Mouse (Mus musculus) G1E-ER4 (cell line): ENCODE results near the gene Atcay. TPM values are rescaled to one million over a fixed set of nuclear protein-coding genes. Genes with fewer than 3 reads are reported as not detected.

ENCODE experiments used
- GATA1 ChIP-seq: IDR thresholded peaks from one replicate; pipeline ENCODE4 v1.8.0; 2012; ENCODE audit warnings: low read length, inconsistent platforms
- polyA plus RNA-seq: library from polyadenylated mRNA; stranded (reverse); fragments of >175 nt; gene quantifications from 2 replicates; pipeline ENCODE4 v1.2.3, GENCODE M21; 2012

The Atcay gene
- polyA plus RNA-seq, 1 experiment: not detected

DNA sequence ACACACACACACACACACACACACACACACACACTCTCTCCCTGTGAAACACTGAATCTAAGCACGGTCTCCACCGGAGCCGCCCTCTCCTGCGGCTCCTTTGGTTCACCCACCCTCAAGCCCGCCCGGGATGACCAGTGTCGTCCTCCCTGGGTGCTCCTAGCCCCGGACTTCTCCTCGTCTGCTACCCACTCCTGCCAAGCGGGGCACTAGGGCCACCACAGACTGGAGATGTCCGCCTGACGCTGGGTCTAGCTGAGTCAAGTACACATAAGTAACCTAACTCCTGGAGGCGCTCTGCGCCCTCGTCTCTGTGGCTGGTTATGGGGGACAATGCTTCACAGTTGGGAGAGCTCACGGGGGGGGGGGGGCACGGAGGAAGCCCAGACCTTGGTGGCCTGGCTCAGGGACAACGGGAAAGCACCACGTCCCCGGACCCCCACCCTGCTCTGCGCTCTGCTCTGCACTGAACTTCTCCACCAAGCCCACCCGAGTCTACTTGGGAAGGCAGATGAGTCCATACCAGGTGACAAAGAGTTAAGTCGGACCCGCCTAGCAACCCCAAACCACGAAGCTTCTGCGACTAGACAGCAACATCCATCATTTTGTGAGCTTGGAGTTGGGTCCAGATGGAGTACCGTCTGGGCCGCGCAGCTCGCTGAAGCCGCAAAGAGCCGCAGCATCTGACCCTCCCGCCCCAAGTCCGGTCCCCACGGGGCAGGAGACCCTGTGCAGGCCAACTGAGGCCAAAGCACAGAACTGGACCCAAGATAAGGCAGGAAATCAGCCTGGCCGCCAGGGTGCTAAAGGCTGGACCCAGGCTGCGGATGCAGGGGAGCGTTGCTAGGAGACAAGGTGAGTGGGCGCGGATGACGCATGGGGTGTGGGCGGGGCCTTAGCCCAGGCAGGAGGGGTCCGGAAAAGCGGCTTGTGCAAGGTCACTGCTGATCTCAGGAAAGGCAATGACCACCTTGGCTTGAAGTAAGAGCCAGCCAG is 22.1 kb upstream of the Atcay start, which contains the start of gene Matk:
Gene Matk, plus strand, starts transcription at position 512 of the 996 bp plus-strand sequence.
- no peak for TF ChIP-seq GATA1

DNA sequence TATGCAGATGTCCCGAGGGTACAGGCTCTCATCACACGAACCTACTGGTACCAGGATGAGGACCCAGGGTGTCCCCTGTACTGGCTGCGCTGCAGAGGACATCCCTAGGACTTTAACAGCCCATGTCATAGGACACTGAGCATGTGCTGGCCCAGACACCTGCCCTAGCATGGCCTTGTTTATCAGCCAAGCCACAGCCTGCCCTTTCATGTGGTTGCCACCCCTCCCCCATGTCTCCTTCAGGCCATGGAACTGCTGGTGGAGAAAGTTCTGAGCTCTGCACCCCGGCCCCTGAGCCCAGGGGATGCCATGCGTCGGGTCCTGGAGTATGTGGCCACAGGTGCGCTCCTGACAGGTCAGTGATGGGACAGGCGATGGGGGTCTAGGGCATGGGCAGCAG is 18.8 kb upstream of the Atcay start:
- TF ChIP-seq GATA1: no peak

DNA sequence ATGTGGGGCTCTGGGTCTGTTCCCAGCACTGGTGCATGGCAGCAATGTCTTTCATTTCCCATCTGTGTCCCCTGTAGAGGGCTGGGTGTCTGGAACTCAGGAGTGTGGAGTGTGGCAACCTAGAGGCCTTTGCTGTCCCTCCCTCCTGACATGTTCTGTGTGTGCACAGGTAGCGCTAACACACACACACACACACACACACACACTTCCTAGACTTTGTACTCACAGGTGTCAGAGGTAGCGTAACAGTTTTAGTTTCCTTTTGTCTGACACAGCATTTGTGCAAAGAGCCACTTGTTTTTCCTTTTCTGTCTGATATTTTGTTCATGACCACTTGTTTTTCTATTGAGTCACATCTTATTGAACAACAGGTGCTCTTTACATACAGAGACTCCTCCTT is 17.2 kb upstream of the Atcay start:
- TF ChIP-seq GATA1: no peak

DNA sequence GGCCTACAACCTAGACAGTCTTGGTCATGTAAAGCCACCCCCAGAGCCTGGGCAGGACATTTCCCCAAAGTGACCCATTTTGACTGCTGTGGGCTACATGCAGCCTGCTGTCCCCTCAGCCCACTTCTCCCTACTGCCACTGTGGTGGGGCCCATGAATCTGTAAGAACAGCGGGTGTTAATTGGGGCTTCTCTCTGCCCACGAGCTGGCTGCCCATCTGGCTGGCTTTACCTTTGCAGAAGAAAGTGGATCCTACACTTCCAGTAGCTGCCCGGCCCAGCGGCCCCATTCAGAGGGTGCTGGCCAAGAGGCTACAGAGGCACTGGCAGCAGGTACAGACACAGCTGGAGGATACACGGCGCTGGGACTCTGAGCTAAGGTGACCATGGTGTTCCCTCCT is 14.5 kb upstream of the Atcay start:
- no peak for TF ChIP-seq GATA1

DNA sequence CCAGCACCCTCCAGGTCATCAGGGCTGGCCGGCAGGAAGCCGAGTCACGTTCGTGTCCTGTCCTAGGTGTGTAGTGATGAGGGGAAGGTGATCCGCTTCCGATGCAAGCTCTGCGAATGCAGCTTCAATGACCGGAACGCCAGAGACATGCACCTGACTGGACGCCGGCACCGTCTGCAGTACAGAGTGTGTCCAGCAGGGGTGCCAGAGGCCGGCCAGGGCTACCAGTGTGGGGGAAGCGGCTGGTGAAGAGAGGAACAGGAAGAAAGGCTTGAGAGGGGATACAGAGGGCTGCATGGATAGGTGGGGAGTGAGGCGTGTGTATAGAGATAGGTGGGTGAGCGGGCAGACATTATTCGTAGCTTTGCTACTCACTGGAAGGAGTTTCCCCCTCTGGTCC is 14.0 kb upstream of the Atcay start:
- TF ChIP-seq GATA1: no peak

DNA sequence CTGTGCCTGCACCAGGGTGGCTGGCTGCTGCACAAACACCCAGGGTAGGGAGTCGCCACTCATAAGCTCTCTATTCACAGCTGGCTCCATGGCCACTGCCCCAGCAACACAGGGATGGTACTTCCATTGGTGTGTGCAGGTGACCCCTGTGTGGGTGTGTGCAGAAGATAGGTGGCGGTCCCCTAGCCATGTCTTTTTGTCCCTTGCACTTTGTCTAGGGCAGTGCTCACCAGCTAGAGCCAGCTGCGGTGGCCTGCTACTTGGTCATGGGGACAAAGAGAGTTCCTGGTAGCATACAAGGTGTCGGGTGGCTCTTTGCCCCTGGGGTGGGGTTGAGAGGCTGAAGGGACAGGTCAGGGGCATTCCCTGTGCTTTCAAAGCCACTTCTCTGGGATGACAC is 13.5 kb upstream of the Atcay start:
- TF ChIP-seq GATA1: no peak

DNA sequence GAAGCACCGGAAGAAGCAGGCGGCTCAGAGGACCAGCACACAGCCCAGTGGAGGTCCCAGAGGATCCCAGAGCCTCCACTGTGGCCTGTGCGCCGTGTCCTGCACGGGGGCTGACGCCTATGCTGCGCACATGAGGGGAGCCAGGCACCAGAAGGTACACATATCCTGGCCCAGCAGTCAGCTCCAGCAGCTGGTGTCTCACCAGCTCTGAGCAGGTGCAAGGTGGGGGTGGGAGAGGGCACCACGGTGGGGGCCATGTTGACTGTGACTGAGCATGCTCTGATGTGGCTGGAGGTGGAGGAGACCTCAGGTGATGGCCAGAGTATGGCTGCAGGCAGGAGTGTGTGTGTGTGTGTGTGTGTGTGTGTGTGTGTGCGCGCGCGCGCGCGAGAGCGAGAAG is 11.4 kb upstream of the Atcay start:
- TF ChIP-seq GATA1: no peak

DNA sequence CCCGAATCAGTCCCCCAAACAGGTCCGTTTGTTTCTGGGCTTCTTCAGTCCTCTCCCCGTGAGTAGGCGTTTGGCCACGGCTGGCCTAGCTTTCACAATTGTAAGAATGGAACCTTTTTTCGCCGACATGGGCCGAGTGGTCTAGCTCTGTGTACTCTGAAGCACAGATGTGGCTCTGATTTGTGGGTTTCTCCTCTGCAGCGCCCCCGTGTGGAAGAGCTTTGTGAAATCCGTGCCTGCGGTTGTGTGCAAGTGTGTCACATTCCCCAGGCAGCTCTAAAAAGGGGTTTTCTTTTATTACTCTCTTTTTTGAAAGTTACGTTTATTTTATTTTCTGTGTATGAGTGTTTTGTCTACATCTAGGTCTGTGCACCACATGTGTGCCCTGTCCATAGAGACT is 10.2 kb upstream of the Atcay start:
- TF ChIP-seq GATA1: no peak

DNA sequence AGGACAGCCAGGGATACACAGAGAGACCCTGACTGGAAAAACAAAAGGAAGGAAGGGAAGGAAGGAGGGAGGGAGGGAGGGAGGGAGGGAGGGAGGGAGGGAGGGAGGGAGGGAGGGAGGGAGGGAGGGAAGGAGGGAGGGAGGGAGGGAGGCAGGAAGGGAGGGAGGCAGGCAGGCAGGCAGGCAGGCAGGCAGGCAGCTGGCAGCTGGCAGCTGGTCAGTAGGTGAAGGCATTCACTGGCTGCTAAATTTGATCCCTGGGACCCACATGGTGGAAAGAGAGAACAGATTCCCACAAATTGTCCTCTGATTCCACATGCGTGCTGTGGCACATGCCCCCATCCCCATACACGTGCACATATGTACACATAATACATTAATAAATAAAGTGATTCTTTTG is 8.0 kb upstream of the Atcay start:
- no peak for TF ChIP-seq GATA1

DNA sequence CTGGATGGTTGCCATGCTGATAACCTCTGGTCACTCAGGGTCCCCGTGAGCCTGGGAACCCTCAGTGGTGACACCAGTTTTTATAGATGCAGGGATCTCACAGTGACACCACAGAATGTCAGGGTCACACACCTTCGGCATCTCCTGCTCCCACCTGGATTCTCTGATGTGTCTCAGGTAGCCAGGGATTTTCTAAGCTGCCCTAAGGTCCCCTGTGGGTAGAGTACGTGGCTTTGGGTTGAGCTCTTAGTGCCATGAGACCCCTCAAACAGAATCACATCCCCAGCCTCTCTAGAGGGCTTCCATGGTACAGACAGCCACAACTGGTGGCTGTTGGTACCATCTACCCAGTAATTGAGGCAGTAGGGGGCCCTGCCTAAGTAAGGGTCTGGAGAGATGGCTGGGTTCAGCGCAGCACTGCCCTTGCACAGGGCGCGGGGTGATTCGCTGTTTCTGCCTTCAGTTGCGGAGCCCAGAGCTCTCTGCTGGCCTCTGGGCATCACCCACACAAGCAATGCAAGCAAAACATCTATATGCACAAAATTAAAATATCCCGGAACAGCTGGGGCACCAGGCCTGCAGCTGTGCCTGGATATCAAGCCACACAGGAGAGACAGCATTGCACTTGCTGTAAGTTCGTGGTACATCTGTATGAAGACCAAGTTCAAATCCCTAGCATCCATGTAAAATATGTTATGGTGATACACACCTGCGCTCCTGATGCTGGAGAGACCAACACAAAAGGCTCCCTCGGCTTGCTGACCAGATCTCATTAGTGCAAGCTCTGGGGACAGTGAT is 6.0 kb upstream of the Atcay start:
- no peak for TF ChIP-seq GATA1

DNA sequence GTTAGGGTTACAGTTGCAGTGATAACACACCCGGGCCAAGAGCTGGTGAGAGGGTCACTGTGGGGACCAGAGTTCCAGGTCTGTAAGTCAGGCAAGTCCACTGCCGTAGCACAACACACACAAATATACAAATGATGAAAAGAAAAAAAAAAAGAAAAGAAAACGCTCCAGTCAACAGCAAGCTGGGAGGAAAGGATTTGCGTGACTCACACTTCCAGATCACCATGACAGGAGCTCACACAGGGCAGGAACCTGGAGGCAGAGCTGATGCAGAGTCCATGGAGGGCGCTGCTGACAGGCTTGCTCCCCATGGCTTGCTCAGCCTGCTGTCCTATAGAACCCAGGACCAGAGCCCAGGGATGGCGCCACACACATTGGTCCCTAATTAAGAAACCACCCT is 3.6 kb upstream of the Atcay start:
- TF ChIP-seq GATA1: no peak

DNA sequence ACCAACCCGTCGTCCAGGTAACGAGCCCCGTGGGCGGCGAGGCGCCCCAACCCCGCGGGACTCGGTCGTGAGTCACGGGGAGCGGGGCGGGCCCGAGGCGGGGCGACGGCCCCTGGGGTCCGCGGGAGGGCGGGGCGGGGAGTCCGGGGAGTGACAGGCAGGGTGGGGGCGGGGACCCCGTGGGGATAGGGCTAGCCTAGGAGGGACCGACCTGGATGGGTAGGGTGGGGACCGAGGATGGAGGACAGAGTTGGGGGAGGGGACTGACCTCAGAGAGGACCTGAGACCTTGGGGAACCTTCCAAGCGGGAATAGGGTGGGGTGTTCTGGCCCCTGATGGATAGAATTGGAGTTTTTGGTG is 2.6 kb upstream of the Atcay start:
- no peak for TF ChIP-seq GATA1

DNA sequence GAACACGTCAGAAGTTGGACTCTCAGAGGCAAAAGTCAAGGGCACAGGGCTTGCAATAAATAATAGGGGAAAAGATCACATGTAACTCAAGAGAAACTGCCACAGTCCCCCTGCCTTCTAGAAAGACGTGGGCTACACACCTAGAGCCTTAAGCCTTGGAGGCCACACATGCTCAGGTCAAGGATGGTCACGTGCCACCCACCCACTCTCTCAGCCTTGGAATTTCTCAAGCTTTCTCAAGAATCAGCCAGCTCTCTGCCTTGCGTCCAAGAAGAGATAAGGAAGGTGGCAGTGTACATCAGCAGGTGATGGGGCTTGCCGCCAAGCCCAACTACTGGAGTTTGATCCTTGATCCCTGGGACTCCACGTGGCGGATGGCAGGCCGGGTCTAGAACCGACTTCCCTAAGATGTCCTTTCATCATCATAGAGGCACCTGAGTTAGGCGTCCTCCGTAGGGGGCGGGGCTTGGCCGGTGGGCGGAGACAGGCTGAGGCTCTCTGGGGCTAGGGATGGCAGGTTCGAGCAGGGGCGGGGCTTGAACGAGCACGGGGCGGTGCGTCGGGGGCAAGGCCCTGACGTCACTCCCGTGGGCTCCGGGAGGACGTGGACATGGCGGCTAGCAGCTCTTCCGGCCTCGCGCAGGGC is 2.1 kb upstream of the Atcay start, which contains the start of gene Zfr2:
Gene Zfr2, plus strand, starts transcription at position 576 of the 646 bp plus-strand sequence.
- no peak for TF ChIP-seq GATA1

DNA sequence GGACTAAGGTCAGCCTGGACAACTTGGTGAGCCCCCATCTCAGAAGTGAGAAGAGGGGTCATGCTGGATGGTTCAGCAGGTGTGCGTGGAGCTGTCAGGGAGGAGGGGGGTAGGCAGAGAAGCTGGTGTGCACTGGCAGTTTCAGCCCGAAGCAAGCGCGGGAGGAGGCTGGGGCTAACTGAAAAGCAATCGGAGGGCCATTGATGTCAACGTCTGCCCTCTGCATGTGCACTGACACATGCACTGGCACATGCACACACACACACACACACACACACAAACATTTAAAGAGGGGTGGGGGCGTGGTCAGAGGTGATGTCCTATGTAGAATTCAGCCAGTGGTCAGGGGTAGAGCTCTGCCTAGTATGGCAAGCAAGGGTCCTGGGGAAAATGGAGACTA is 803 bp upstream of the Atcay start:
- TF ChIP-seq GATA1: no peak

DNA sequence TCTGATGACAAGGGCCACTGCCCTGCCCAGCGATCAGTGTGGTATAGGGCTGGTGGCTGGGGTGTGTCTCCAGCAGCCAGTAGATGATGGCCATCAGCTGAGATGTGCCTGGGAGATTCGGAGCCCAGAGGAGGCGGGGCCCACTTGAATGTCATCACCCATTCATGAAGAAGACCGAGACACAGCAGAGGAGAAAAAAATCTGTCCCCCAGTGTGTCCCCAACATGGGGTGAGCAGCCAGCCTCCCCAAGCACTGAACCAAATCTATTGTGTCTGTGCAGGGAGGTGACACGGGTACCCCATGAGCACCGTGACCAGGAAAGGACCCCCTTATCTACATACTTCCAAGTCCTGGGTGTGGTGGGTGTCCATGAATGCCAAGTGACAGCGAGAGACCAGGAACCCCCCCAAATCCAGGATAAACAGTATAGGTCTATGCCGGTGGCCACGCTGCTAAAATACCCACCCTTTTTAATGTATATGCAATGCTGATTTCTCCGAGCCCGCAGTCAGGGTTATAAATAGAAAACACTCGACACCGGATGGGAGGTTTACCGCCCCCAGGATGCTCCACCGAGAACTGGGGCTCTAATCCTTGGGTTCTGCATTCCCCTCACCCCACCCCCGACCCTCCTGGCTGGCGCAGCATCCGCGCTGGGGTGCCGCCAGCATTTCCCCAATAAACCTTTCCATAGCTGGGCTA is 747 bp downstream of the Atcay start:
- TF ChIP-seq GATA1: no peak
